Mouse (Mus musculus): ENCODE data around the gene Tll2. TPM values are rescaled to one million over a fixed set of nuclear protein-coding genes. Genes with fewer than 3 reads are reported as not detected.

Tll2 gene
- total RNA-seq, 2 experiments from 2014 or later, result 0.16 to 0.27 TPM

DNA sequence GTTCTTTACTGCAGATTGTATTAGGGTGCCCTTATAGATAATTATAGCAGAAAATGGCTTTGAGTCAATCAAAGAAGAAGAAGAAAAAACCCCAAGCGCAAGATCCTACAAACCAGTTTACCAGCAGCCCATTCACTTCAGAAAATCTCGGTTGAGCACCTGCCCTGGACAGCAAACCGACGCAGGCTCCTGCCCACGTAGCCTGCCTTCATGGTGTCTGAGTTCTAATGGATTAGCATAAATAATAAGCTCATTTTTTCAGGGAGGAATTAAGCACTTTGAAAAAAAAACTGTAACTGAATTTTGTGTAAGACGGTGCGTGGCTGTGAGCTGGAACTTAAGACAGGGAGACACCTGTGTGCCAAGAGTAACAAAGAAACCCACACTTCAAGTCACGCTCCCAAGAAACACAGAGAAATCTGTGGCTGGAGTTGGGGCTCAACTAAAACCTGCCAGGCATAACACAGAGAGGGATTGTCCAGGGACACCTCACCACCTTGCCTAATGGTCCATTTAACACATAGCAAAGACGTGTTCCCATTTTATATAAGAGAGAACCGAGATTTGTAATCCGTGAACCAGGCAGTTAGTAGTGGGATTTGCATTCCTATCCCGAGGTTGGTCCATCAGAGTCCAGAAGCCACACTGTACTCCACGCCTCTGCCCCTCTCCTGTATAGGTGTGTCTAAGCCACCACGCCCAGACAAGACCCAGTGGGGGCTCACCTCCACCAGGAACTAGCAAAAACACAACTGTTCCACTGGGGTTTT is 41.3 kb downstream of the Tll2 start:
- DNase-seq, result no peak
- intact Hi-C loops (cut with DNase I; ENCODE audit: low total_unique reads), result no loop called here

DNA sequence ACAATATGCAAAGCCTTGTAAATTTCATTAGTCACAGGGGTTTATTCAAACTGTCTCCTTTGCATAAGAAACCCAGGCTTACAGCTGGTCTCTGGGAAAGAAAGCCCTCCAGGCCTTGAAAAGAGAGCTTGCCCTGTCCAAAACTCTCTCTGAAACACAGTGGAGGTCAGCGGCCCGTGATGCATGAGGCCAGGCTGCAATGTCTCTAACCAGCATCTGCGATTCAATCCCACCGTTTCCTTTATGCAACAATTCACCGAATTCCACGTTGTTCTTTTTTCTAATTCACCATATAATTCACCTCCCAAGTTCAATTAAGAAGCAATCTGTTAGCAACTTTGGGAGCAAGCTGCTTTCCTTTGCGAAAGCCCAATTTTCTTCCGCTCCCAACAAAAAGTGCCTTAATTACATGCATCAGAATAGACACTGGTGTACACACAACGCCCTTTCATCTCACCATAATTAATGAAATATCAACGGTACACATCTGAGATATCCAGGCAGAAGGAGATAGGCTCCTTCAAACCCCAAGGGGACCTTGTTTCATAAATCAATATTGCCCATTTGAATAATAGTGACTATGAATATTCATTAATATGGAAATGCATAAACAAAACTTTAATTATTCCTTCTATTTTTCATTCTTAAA is 42.1 kb downstream of the Tll2 start:
- DNase-seq, result no peak
- intact Hi-C loops (cut with DNase I; ENCODE audit: low total_unique reads), result no loop called here

DNA sequence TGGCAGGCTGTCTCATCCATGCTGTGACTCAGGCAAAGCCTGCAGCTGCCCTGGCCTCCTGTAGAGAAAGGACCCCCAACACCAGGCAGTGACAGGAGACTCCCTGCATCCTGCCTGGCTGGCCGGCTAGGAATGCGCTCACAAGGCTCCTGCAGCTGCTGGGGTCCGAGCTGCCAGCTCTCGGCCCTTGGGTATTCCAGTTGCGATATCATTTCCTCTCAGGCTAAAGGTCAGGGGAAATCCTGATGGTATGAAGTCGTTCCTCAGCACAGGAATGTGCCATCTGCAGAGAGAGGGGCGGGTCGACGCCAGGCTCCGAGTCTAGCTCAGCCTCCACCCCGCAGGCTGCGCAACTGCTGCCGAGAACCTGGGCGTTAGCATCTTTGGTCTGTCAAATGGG is 46.2 kb downstream of the Tll2 start:
- intact Hi-C loops (cut with DNase I; ENCODE audit: low total_unique reads), result no loop called here
- peak; percentile 63 for DNase-seq

DNA sequence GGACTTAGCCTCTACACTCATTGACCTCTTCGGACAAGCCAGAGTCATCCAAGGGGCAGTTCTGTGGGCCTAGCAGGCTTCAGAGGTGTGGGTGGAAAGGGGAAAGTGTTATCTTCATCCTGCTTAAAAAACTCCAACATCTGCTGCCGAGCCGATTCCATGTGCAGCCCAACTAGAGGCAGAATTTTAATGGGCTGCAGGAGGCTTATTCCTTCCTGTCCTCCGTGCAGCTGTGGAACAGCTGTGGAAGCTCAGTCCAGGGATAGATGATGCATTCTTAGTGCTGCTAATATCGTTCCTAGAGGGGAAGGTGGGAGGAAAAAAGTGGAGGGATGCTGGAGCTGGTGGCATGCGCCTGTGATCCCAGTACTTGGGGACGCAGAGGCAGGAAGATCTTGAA is 52.0 kb downstream of the Tll2 start:
- peak; percentile 18 for DNase-seq
- intact Hi-C loops (cut with DNase I; ENCODE audit: low total_unique reads), result no loop called here

GRCm38 (mm10) chr19:41152462-41152861 is 54.2 kb downstream of the Tll2 start:
- intact Hi-C loops (cut with DNase I; ENCODE audit: low total_unique reads), result no loop called here
- DNase-seq, result no peak

- intact Hi-C loops (cut with DNase I; ENCODE audit: low total_unique reads), result no loop called here
- no peak for DNase-seq
These were observed 54.6 kb downstream of the Tll2 start for GRCm38 (mm10) chr19:41152016-41152370.

- intact Hi-C loops (cut with DNase I; ENCODE audit: low total_unique reads), result no loop called here
- DNase-seq, result no peak
These were observed 55.2 kb downstream of the Tll2 start for GRCm38 (mm10) chr19:41151321-41152015.

DNA sequence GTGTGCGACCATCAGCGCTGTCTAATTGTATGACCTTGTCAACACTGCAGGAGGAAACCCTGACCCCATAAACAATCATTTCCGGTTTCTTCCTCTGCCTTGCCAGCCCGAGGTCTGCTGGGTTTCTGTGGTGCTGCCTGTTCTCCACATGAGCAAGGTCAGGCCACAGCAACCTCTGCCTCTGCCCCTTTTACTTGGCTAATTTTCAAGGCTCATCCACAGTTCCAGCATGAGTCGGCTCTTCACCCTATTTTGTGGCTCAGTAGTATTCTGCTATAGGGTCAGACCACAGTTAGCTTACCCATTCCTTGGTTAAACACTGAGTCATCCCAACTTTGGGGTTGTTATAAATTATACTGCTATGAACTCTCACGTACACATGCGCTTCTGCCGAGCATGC is 65.7 kb downstream of the Tll2 start:
- DNase-seq, result no peak
- intact Hi-C loops (cut with DNase I; ENCODE audit: low total_unique reads), result no loop called here

DNA sequence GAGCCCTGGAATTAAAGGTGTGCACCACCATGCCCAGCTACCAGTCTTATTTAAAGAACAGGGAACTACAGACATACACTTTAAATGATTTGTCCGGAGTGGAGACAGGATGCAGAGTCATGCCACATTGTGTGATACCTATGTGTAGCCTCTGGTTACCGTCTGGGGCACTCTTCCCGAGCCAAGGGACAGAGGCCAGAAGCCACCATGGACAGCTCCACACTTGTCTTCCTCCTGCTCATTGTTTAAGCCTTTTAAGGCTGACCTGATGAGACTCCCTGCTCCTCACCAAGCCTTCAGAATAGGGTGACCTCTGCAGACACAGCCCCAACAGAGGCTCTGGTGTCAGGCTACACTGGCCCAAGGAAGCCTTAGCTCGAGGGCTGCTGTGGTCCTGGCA is 67.0 kb downstream of the Tll2 start:
- DNase-seq, result no peak
- intact Hi-C loops (cut with DNase I; ENCODE audit: low total_unique reads), result no loop called here

DNA sequence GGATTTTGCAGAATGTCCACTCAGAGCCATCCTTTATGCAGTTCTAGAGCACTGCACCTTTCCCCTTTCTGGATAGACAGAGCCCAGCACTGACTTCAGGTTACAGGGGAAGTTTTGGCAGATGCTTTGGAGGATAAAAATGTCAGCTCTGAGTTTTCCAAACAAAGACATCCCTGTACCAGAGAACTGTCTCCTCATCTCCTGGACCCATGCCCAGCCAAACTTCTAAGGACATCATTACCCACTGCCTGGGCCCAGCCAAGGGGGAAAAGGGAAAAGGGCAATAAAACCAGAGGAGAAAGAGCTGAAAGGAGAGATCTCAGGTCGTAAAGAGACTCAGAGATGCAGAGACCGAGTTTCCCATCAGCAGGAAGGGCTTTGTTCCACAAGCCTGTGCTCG is 83.6 kb downstream of the Tll2 start:
- DNase-seq, result no peak
- intact Hi-C loops (cut with DNase I; ENCODE audit: low total_unique reads), result no loop called here

- no peak for DNase-seq
- intact Hi-C loops (cut with DNase I; ENCODE audit: low total_unique reads), result no loop called here
These were observed 86.7 kb downstream of the Tll2 start for GRCm38 (mm10) chr19:41119924-41120323.

GRCm38 (mm10) chr19:41118346-41118745 is 88.3 kb downstream of the Tll2 start:
- DNase-seq, result no peak

DNA sequence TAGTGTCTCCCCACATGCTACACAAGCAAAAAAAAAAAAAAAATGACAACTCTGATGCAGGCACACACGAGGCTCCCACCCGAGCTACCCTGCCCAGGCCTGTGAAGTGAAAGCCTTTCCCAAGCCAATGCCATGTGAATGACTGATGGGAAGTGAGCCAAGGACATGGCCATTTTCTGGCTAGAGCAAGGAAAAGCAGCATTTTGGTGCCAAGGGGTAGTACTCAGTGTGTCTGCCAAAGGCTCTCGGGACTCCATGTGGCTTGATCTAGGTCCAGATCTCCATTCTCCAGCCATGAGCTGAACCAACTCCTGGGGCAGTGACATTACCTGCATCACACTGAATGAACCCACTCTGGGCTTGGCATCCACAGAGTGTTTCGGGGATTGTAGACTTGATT is 89.3 kb downstream of the Tll2 start:
- no peak for DNase-seq
- intact Hi-C loops (cut with DNase I; ENCODE audit: low total_unique reads), result no loop called here

More at GRCm38 (mm10) chr19:41118346-41118745, 88.3 kb downstream of the Tll2 start:
- intact Hi-C loops (cut with DNase I; ENCODE audit: low total_unique reads), result no loop called here

- intact Hi-C loops (cut with DNase I; ENCODE audit: low total_unique reads), result no loop called here
- no peak for DNase-seq
These were observed 92.0 kb downstream of the Tll2 start for GRCm38 (mm10) chr19:41114611-41115010.

- DNase-seq, result no peak
- intact Hi-C loops (cut with DNase I; ENCODE audit: low total_unique reads), result no loop called here
These were observed 92.6 kb downstream of the Tll2 start for GRCm38 (mm10) chr19:41113911-41114531.

DNA sequence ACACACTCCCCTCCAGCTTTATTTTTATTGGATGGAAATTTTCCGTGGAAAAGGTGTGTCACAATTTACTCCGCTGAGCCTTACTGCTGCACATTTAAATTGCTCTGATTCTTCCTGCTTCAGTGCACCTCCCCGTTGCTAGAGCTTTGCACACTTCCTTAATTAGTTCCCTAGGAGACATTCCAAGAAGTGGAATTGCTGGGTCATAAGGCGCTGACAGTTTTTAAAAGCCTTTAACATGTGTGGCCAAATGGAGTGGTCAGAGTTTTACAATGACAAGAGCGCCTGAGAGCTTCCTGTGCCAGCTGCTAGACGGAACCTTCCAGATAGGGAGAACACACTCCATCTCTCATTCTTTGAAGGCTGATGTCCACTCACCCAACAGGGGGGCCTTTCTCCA is 94.0 kb downstream of the Tll2 start:
- no peak for DNase-seq
- intact Hi-C loops (cut with DNase I; ENCODE audit: low total_unique reads), result no loop called here

DNA sequence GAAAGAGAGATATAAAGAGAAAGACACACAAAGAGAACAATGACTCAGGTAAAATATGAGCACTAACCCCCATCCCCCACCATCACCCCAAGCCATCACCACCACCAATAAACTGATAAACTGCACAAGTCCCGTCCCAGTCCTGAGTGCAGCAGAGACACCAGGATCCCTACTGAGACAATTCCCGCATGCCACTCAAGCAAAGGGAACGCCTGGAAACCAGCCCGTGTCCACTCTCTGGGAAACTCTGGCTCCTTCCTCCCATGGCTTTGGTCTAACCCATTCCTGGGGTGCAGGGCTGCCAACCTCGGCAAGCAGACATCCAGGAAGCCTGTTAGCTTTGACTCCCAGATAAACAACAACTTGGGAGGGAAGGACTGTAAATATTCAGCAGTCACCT is 96.6 kb downstream of the Tll2 start:
- intact Hi-C loops (cut with DNase I; ENCODE audit: low total_unique reads), result loop anchor here (5.0 kb wide), 2 partner anchors 87 to 132 kb away; no protein-coding TSS in a partner anchor
- DNase-seq, result no peak

DNA sequence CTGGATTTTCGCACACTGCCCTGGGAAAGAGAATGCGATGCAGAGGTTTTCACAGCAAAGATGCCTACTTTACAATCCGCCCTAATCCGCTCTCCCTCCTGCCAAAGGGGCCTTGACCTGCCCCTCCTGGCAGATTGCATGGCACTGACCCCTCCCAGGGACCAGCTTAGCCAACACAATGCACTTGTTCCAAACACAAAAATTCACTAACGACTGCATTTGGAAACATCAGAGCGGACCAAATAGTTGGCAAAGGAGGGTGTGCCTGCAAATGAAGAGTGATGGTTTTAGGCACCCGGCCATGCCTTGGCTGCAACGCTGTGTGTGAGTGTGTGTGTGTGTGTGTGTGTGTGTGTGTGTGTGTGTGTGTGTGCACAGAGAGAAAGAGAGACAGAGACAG is 97.1 kb downstream of the Tll2 start:
- DNase-seq, result no peak
- intact Hi-C loops (cut with DNase I; ENCODE audit: low total_unique reads), result loop anchor here (5.0 kb wide), 2 partner anchors 88 to 133 kb away; no protein-coding TSS in a partner anchor

DNA sequence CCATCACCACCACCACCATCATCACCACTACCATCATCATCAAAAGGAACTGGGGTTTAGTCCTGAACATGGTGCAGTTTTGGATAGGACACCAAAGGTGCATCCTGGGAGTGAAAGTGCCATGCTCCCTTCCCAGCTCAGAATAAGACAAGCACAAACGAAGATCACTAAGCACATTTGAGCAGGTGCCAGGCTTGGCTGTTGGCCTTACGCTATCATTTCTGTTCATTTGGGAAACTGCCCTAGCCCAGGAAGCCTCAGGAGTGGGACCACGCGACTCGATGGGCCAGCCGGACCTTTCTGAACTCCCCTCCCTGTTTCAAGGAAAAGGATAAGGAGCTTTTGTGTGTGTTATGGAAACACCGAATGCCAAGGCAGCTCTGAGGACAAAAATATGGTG is 98.0 kb downstream of the Tll2 start:
- no peak for DNase-seq
- intact Hi-C loops (cut with DNase I; ENCODE audit: low total_unique reads), result loop anchor here (5.0 kb wide), 2 partner anchors 89 to 134 kb away; no protein-coding TSS in a partner anchor

GRCm38 (mm10) chr19:41107530-41107929 is 99.1 kb downstream of the Tll2 start:
- no peak for DNase-seq
- intact Hi-C loops (cut with DNase I; ENCODE audit: low total_unique reads), result loop anchor here (5.0 kb wide), 2 partner anchors 90 to 135 kb away; no protein-coding TSS in a partner anchor

All from gastrocnemius, postnatal 14 days (tissue).